9 mouse cellular contexts compared by ENCODE assay signal in genomic region chr10:59308993-59309715, GRCm38 (mm10). TPM values are rescaled to one million over a fixed set of nuclear protein-coding genes. Genes with fewer than 3 reads are reported as not detected.
A peak's percentile ranks its signal among the peaks of the same experiment; 100 is the strongest.
DNase-seq lines count a peak whose midpoint lies in the region; ATAC-seq and TF ChIP-seq lines count a peak whose summit lies in the region.
"Had no signal": no experiment of that assay in that cellular context is flagged by ENCODE, and none has a peak within 500 bp of the region (broad histone marks: within the 10 kb centered on the region; RNA-seq: fewer than 3 reads in every experiment).

No protein-coding gene starts in this region.

- no peak overlapping the region for H3ac ChIP-seq in myocyte (ENCODE audit: control insufficient read depth, insufficient read length)

- no peak for TF ChIP-seq POLR2A in cortical plate, adult 2 months (IDR thresholded peaks at IDR 0.05; ENCODE audit: extremely low read depth, insufficient read depth, low read length)
- no peak for TF ChIP-seq POLR2A in myocyte (IDR thresholded peaks at IDR 0.05; ENCODE audit: insufficient read length, low read depth)

- H3K27ac ChIP-seq in cortical plate, adult 2 months (ENCODE audit: insufficient read depth, low read length) = no peak overlapping the region
- H3K27ac ChIP-seq in forebrain, embryonic 11.5 days (ENCODE audit: low read depth, low read length) = no peak overlapping the region
- H3K27ac ChIP-seq: hindbrain, embryonic 15.5 days had no signal

- H3K4me1 ChIP-seq in cortical plate, adult 2 months (ENCODE audit: control insufficient read depth, insufficient read depth, low read length) = no peaks in the 10 kb centered on the region
- H3K4me1 ChIP-seq in forebrain, embryonic 11.5 days (replicated peaks; ENCODE audit: control insufficient read depth, insufficient read depth, low read length) = no peaks in the 10 kb centered on the region
- H3K4me1 ChIP-seq: hindbrain, embryonic 15.5 days had no signal

- ATAC-seq in forebrain, embryonic 11.5 days (replicated peaks; ENCODE audit: low FRiP score) = no peak

- intact Hi-C loops in heart, postnatal 14 days (cut with DNase I) = no loop called here

- no peak overlapping the region for H3K4me3 ChIP-seq in cortical plate, adult 2 months (ENCODE audit: insufficient read depth, low read length)
- no peak overlapping the region for H3K4me3 ChIP-seq in myocyte
- H3K4me3 ChIP-seq in forebrain, embryonic 11.5 days (ENCODE audit: low read depth, low read length) = no peak overlapping the region
- H3K4me3 ChIP-seq: hindbrain, embryonic 15.5 days had no signal

- H3K79me2 ChIP-seq in myocyte (ENCODE audit: control insufficient read depth, insufficient read depth) = no peaks in the 10 kb centered on the region

- H3K9ac ChIP-seq in forebrain, embryonic 11.5 days (ENCODE audit: low read length) = no peak overlapping the region
- H3K9ac ChIP-seq: hindbrain, embryonic 15.5 days had no signal

- no peaks in the 10 kb centered on the region for H3K9me3 ChIP-seq in forebrain, embryonic 11.5 days (ENCODE audit: control insufficient read depth, low read length)
- H3K9me3 ChIP-seq: hindbrain, embryonic 15.5 days had no signal

- WGBS in forebrain, embryonic 11.5 days = 63% methylated on average over 3 of the region's 3 CpGs

- H3K4me2 ChIP-seq in myocyte (ENCODE audit: low read depth) = peak overlapping the region; percentile 42
- no peak overlapping the region for H3K4me2 ChIP-seq in forebrain, embryonic 11.5 days (ENCODE audit: low read depth, low read length, severe bottlenecking)
- H3K4me2 ChIP-seq: hindbrain, embryonic 15.5 days had no signal

- TF ChIP-seq CTCF in cortical plate, adult 2 months (IDR thresholded peaks at IDR 0.05; ENCODE audit: extremely low read depth, insufficient read depth, low read length) = peak; percentile 85

- no peaks in the 10 kb centered on the region for H3K36me3 ChIP-seq in myocyte (ENCODE audit: control insufficient read depth, insufficient read depth)
- H3K36me3 ChIP-seq in forebrain, embryonic 11.5 days (ENCODE audit: control insufficient read depth, insufficient read depth, low read length) = no peaks in the 10 kb centered on the region
- H3K36me3 ChIP-seq: hindbrain, embryonic 15.5 days had no signal

- DNase-seq in heart, postnatal 14 days = peak; percentile 41 to 62
- no peak for DNase-seq in heart, adult 9 months (ENCODE audit: low spot score in 2 of 2)
- DNase-seq in thymus, postnatal 14 days = peak; percentile 45
- no peak for DNase-seq in thymus, postnatal 0 days (ENCODE audit: low spot score)
- DNase-seq in ovary, postnatal 10 days (ENCODE audit: low spot score) = no peak
- DNase-seq in forebrain, embryonic 11.5 days (ENCODE audit: low spot score) = no peak

- H3K27me3 ChIP-seq in myocyte (ENCODE audit: control insufficient read depth, insufficient read depth, insufficient read length) = no peaks in the 10 kb centered on the region
- H3K27me3 ChIP-seq in forebrain, embryonic 11.5 days (ENCODE audit: control insufficient read depth, insufficient read depth, low read length) = no peaks in the 10 kb centered on the region
- H3K27me3 ChIP-seq: hindbrain, embryonic 15.5 days had no signal

TF ChIP-seq in myocyte, 11 proteins besides CTCF, POLR2A, EP300 and RAD21:
- no peak for TF ChIP-seq MYOG (IDR thresholded peaks at IDR 0.05; ENCODE audit: control insufficient read depth in 1 of 3, insufficient read depth in 1 of 3, insufficient read length in 2 of 3, low read depth in 2 of 3)
- no peak for TF ChIP-seq CEBPB (IDR thresholded peaks at IDR 0.05; ENCODE audit: insufficient read depth, poor library complexity, severe bottlenecking)
- no peak for TF ChIP-seq USF1 (IDR thresholded peaks at IDR 0.05; ENCODE audit: low read depth)
- TF ChIP-seq TCF3 (IDR thresholded peaks at IDR 0.05; ENCODE audit: insufficient read length, low read depth) = no peak
- no peak for TF ChIP-seq MAX (IDR thresholded peaks at IDR 0.05; ENCODE audit: low read depth)
- TF ChIP-seq POLR2AphosphoS2 (IDR thresholded peaks at IDR 0.05; ENCODE audit: insufficient read length, low read depth) = no peak
- no peak for TF ChIP-seq REST (IDR thresholded peaks at IDR 0.05; ENCODE audit: insufficient read depth, insufficient read length)
- TF ChIP-seq E2F4 (IDR thresholded peaks at IDR 0.05; ENCODE audit: insufficient read depth) = no peak
- no peak for TF ChIP-seq TCF12 (IDR thresholded peaks at IDR 0.05; ENCODE audit: insufficient read depth, poor library complexity, severe bottlenecking)
- TF ChIP-seq SRF (IDR thresholded peaks at IDR 0.05; ENCODE audit: control insufficient read depth, insufficient read length, low read depth) = no peak
- no peak for TF ChIP-seq MYOD1 (IDR thresholded peaks at IDR 0.05; ENCODE audit: control insufficient read depth in 1 of 3, insufficient read length in 2 of 3, low read depth in 2 of 3)
TF ChIP-seq in myocyte: peak in this region for 0.

RNA-seq across cellular contexts. Expression of gene P4ha1, which starts 13.9 kb away (rescaled TPM):
- total RNA-seq in heart, postnatal 14 days (2021) = 10 to 100 TPM; 24.5 to 34.7 TPM
- 16.3 and 18.2 TPM in 2 replicates for polyA plus RNA-seq in thymus, postnatal 0 days (2015; fragmentation: Nextera tagmentation; extraction: Ambion mirVana)
- 27.9 and 31.3 TPM in 2 replicates for polyA plus RNA-seq in cortical plate, adult 2 months (2012; rRNA removed)
- polyA plus RNA-seq in myocyte (2012; fragmentation: generic; extraction: Trizol) = 107 TPM
- polyA plus RNA-seq in forebrain, embryonic 11.5 days (2014; fragmentation: Nextera tagmentation; extraction: Ambion mirVana) = 40.6 and 46.1 TPM in 2 replicates

Comparison
In these comparisons a context has a peak if more than half of its experiments do, and no peak if none do; other contexts are left out.
1. DNase-seq: peak in heart, postnatal 14 days (2 of 2) and thymus, postnatal 14 days (single experiment); none in heart, adult 9 months (0 of 2), thymus, postnatal 0 days (single experiment), ovary, postnatal 10 days (single experiment) and forebrain, embryonic 11.5 days (single experiment).